Mouse (Mus musculus) heart, adult 2 months (tissue): ENCODE data around the gene Olfr958. TPM values are rescaled to one million over a fixed set of nuclear protein-coding genes. Genes with fewer than 3 reads are reported as not detected.

Source experiments
- DNase-seq, 2 experiments: peaks; one replicate each; pipeline ENCODE4 v3.0.0; 2021
- H3K27ac ChIP-seq: fragments of 200-600 bp; 2 replicates; pipeline ENCODE4 v1.8.1; 2022
- H3K27me3 ChIP-seq: fragments of 200-500 bp; 2 replicates; pipeline ENCODE4 v1.6.1; 2012; ENCODE audit warnings: mild to moderate bottlenecking, low read length, inconsistent platforms, mixed read lengths; ENCODE audit not compliant: control insufficient read depth, insufficient read depth
- H3K36me3 ChIP-seq: fragments of 200-500 bp; 2 replicates; pipeline ENCODE4 v1.6.1; 2012; ENCODE audit warnings: low read length, inconsistent platforms; ENCODE audit not compliant: control insufficient read depth, insufficient read depth
- H3K4me1 ChIP-seq: fragments of 200-500 bp; 2 replicates; pipeline ENCODE4 v1.6.1; 2011; ENCODE audit warnings: low read length; ENCODE audit not compliant: control insufficient read depth, insufficient read depth
- H3K4me3 ChIP-seq: fragments of 200-600 bp; 2 replicates; pipeline ENCODE4 v1.8.1; 2022
- H3K79me2 ChIP-seq: fragments of 200-500 bp; replicated peaks from 2 replicates; pipeline ENCODE4 v1.6.1; 2012; ENCODE audit warnings: mild to moderate bottlenecking, inconsistent platforms, low read length, moderate library complexity, mixed read lengths; ENCODE audit not compliant: control insufficient read depth, insufficient read depth
- H3K9ac ChIP-seq: fragments of 200-500 bp; 2 replicates; pipeline ENCODE4 v1.6.1; 2012; ENCODE audit warnings: low read depth, mild to moderate bottlenecking, control low read depth, inconsistent platforms, low read length, mixed read lengths
- CTCF ChIP-seq: fragments of 200-600 bp; IDR thresholded peaks from 2 replicates; pipeline ENCODE4 v1.8.1; 2022; ENCODE audit warnings: antibody characterized with exemption, mild to moderate bottlenecking, moderate library complexity
- EP300 ChIP-seq: fragments of 200-500 bp; IDR thresholded peaks from 2 replicates; pipeline ENCODE4 v1.6.1; 2011; ENCODE audit warnings: low read depth, low read length, control low read depth; ENCODE audit not compliant: insufficient read depth
- POLR2A ChIP-seq: fragments of 200-500 bp; IDR thresholded peaks from 2 replicates; pipeline ENCODE4 v1.6.1; 2011; ENCODE audit warnings: mild to moderate bottlenecking, low read depth, low read length, control low read depth; ENCODE audit not compliant: insufficient read depth
- WGBS: fragments of 180-500 bp; shearing (Covaris S2); methylation state at CpG from one replicate; pipeline ENCODE4 v1.1.7; 2018; 5-methylcytosine and 5-hydroxymethylcytosine counted together
- intact Hi-C: fragments of 180-260 bp; cut with DNase I; formaldehyde crosslinking; loops from one replicate; pipeline ENCODE4 v1.15.1; 2025
- polyA plus RNA-seq: library from polyadenylated mRNA; depleted of rRNA; stranded (reverse); fragments of >200 nt; gene quantifications from 2 replicates; pipeline ENCODE4 v1.2.3, GENCODE M21; 2012
- total RNA-seq, 2 experiments: library from RNA; stranded (reverse); gene quantifications; 2 replicates each; pipeline ENCODE4 v1.2.3; 2021

The Olfr958 gene
- total and polyA plus RNA-seq, 3 experiments, result not detected

DNA sequence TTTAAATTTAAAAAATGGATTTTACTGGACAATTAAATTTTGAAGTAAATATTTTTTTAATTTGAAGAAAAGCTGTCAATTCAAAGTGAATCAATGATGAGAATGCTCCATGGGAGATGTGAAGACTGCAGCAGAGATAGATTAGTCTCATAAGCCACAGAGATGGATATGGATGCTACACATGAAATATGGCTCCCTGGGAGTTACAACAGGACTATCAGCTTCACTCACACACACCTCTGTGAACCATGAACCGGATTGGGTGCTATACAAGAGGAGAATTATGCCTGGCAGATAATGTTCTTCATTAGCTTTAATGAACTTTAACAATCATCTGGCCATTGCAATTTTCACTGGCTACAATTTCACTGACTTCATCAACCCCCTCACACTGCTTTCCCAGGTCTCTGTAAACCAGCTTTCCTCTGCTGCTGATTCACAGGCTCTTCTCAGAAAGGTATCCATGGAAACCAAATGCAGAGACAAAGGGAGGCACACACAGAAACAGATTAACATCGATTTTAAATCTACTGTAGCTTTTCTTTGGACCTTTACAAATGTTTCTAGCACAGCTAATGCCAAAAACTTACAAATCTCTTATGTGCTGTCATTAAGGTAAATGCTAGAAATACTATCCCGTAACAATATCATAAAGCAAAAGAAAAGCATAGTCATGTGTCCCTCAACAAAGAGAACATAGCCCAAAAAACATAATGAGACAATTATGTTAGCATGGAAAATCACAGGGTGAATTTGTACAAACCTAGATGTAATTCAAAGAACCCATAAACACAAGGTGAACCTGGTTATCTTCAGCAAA is 3.9 kb upstream of the Olfr958 start:
- Histone ChIP-seq H3K4me1 (no peaks in the 10 kb centered on the region), H3K27me3 (no peaks in the 10 kb centered on the region), H3K4me3 (no peak overlapping the region), H3K9ac (no peak overlapping the region), H3K79me2 (no peaks in the 10 kb centered on the region), H3K27ac (no peak overlapping the region), H3K36me3 (no peaks in the 10 kb centered on the region)
- WGBS, result 52% methylated on average over 3 of the region's 3 CpGs
- intact Hi-C loops, result no loop called here
- no peak for DNase-seq
- TF ChIP-seq POLR2A (no peak), EP300 (no peak), CTCF (no peak)

- DNase-seq, result no peak
- WGBS, result 69% methylated on average over 5 of the region's 5 CpGs
- H3K36me3 ChIP-seq, result no peaks in the 10 kb centered on the region
- no peaks in the 10 kb centered on the region for H3K79me2 ChIP-seq
- no peaks in the 10 kb centered on the region for H3K27me3 ChIP-seq
- intact Hi-C loops, result no loop called here
- H3K9ac ChIP-seq, result no peak overlapping the region
- H3K4me1 ChIP-seq, result no peaks in the 10 kb centered on the region
- TF ChIP-seq EP300, result no peak
- TF ChIP-seq CTCF, result no peak
- TF ChIP-seq POLR2A, result no peak
- no peak overlapping the region for H3K4me3 ChIP-seq
- H3K27ac ChIP-seq, result no peak overlapping the region
Measured at GRCm38 (mm10) chr9:39550806-39551205, 3.0 kb downstream of the Olfr958 start.

- no peak overlapping the region for H3K27ac ChIP-seq
- 78% methylated on average over 1 of the region's 1 CpGs for WGBS
Measured at GRCm38 (mm10) chr9:39523616-39524285, 30.1 kb downstream of the Olfr958 start.

GRCm38 (mm10) chr9:39518595-39518994 is 35.3 kb downstream of the Olfr958 start:
- TF ChIP-seq POLR2A (no peak), EP300 (no peak), CTCF (no peak)
- DNase-seq, result no peak
- Histone ChIP-seq H3K4me3 (no peak overlapping the region), H3K27ac (no peak overlapping the region), H3K36me3 (no peaks in the 10 kb centered on the region), H3K79me2 (no peaks in the 10 kb centered on the region), H3K27me3 (no peaks in the 10 kb centered on the region), H3K4me1 (no peaks in the 10 kb centered on the region), H3K9ac (no peak overlapping the region)
- intact Hi-C loops, result no loop called here

More at GRCm38 (mm10) chr9:39523616-39524285, 30.1 kb downstream of the Olfr958 start:
- no peaks in the 10 kb centered on the region for H3K79me2 ChIP-seq
- TF ChIP-seq POLR2A (no peak), EP300 (no peak), CTCF (no peak)
- no peaks in the 10 kb centered on the region for H3K27me3 ChIP-seq
- H3K4me3 ChIP-seq, result no peak overlapping the region
- no peak for DNase-seq
- no peaks in the 10 kb centered on the region for H3K4me1 ChIP-seq
- H3K36me3 ChIP-seq, result no peaks in the 10 kb centered on the region
- no peak overlapping the region for H3K9ac ChIP-seq
- intact Hi-C loops, result no loop called here

DNA sequence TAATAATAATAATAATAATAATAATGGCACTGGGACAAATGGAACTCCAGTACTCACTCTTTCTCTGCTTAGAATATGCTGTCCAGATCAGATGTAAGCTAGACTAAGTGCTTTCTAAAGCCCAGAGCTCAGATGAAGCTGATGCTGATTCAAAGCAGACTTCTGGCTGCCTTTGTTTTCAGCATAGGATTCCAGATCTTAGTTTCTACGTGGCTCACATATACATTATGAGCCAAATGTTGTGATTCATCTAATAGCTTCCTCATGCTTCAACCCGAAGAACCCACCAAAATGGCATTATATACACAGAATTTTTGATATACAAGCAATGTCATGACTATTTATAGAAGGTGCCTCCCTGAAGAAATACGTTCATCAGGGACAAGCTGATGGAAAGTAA is 38.3 kb downstream of the Olfr958 start, which contains the start of gene Olfr957:
TSS of gene Olfr957 (minus strand) at position 279 of the 400 bp plus-strand sequence.
- Histone ChIP-seq H3K79me2 (no peaks in the 10 kb centered on the region), H3K4me1 (no peaks in the 10 kb centered on the region), H3K27me3 (no peaks in the 10 kb centered on the region), H3K36me3 (no peaks in the 10 kb centered on the region), H3K9ac (no peak within 1 kb of the TSS), H3K27ac (no peak within 1 kb of the TSS), H3K4me3 (no peak within 1 kb of the TSS)
- WGBS, result 55% methylated on average over 3 of the region's 3 CpGs
- no peak for TF ChIP-seq POLR2A
- TF ChIP-seq CTCF, result no peak
- TF ChIP-seq EP300, result no peak
- no peak for DNase-seq
- intact Hi-C loops, result no loop called here

DNA sequence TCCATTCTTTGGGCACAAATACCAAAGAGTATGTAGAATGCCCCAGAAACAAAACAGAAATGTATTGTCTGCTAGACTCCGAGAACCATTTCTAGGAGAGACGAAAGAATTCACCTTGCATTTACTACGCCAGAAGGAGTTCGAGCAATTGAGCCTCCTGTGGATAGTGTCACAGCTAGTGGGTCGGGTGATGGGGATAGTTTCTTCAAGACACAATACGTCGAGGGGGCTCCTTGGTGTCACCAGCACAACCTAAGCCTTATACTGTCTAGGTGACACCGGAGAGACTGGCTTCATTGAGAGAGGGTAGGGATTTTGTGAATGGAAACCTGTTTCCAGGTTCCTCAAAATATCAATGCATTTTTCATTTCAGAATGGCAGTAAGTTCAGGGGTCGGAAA is 44.4 kb downstream of the Olfr958 start:
- H3K79me2 ChIP-seq, result no peaks in the 10 kb centered on the region
- H3K4me3 ChIP-seq, result no peak overlapping the region
- intact Hi-C loops, result loop anchor here (1.0 kb wide), 1 partner anchor 103 kb away; no protein-coding TSS in a partner anchor
- no peak for DNase-seq
- no peak overlapping the region for H3K27ac ChIP-seq
- no peaks in the 10 kb centered on the region for H3K36me3 ChIP-seq
- TF ChIP-seq POLR2A (no peak), CTCF (no peak), EP300 (no peak)
- 72% methylated on average over 9 of the region's 9 CpGs for WGBS
- no peak overlapping the region for H3K9ac ChIP-seq
- no peaks in the 10 kb centered on the region for H3K27me3 ChIP-seq
- no peaks in the 10 kb centered on the region for H3K4me1 ChIP-seq
